Mouse (Mus musculus): ENCODE measurements around the gene 1700017B05Rik.

The 1700017B05Rik gene

GRCm38 (mm10) chr9:57238220-57238619, 24.2 kb downstream of the 1700017B05Rik start:
- no peak for TF ChIP-seq GATA4 (IDR thresholded peaks at IDR 0.05; ENCODE audit: insufficient replicate concordance, low read length)

- no peak for TF ChIP-seq GATA4 (IDR thresholded peaks at IDR 0.05; ENCODE audit: insufficient replicate concordance, low read length)
Observed at GRCm38 (mm10) chr9:57237705-57238104, 24.7 kb downstream of the 1700017B05Rik start.

GRCm38 (mm10) chr9:57236256-57236655, 26.2 kb downstream of the 1700017B05Rik start, which contains the start of gene Trcg1:
TSS of gene Trcg1 (plus strand) at chr9:57236556.
- no peak for TF ChIP-seq GATA4 (IDR thresholded peaks at IDR 0.05; ENCODE audit: insufficient replicate concordance, low read length)

GRCm38 (mm10) chr9:57233767-57234166, 28.6 kb downstream of the 1700017B05Rik start:
- TF ChIP-seq GATA4 (IDR thresholded peaks at IDR 0.05; ENCODE audit: insufficient replicate concordance, low read length): no peak

- no peak; the same call in 1 of the 2 replicates for TF ChIP-seq GATA4 (IDR thresholded peaks at IDR 0.05; ENCODE audit: insufficient replicate concordance, low read length)
Observed at GRCm38 (mm10) chr9:57233142-57233541, 29.3 kb downstream of the 1700017B05Rik start.

GRCm38 (mm10) chr9:57232341-57232940, 30.0 kb downstream of the 1700017B05Rik start:
- TF ChIP-seq GATA4 (IDR thresholded peaks at IDR 0.05; ENCODE audit: insufficient replicate concordance, low read length): no peak

GRCm38 (mm10) chr9:57231536-57232255, 30.7 kb downstream of the 1700017B05Rik start:
- TF ChIP-seq GATA4 (IDR thresholded peaks at IDR 0.05; ENCODE audit: insufficient replicate concordance, low read length): no peak

- no peak for TF ChIP-seq GATA4 (IDR thresholded peaks at IDR 0.05; ENCODE audit: insufficient replicate concordance, low read length)
Observed at GRCm38 (mm10) chr9:57230146-57230783, 32.1 kb downstream of the 1700017B05Rik start.

- TF ChIP-seq GATA4 (IDR thresholded peaks at IDR 0.05; ENCODE audit: insufficient replicate concordance, low read length): no peak
Observed at GRCm38 (mm10) chr9:57229726-57230125, 32.7 kb downstream of the 1700017B05Rik start.

GRCm38 (mm10) chr9:57228186-57228585, 34.2 kb downstream of the 1700017B05Rik start:
- no peak for TF ChIP-seq GATA4 (IDR thresholded peaks at IDR 0.05; ENCODE audit: insufficient replicate concordance, low read length)

- TF ChIP-seq GATA4 (IDR thresholded peaks at IDR 0.05; ENCODE audit: insufficient replicate concordance, low read length): no peak
Observed at GRCm38 (mm10) chr9:57227203-57227602, 35.2 kb downstream of the 1700017B05Rik start.

GRCm38 (mm10) chr9:57225780-57226627, 36.4 kb downstream of the 1700017B05Rik start:
- no peak for TF ChIP-seq GATA4 (IDR thresholded peaks at IDR 0.05; ENCODE audit: insufficient replicate concordance, low read length)

- TF ChIP-seq GATA4 (IDR thresholded peaks at IDR 0.05; ENCODE audit: insufficient replicate concordance, low read length): no peak
Observed at GRCm38 (mm10) chr9:57223341-57223740, 39.1 kb downstream of the 1700017B05Rik start.

- TF ChIP-seq GATA4 (IDR thresholded peaks at IDR 0.05; ENCODE audit: insufficient replicate concordance, low read length): no peak
Observed at GRCm38 (mm10) chr9:57220356-57220755, 42.1 kb downstream of the 1700017B05Rik start.

- TF ChIP-seq GATA4 (IDR thresholded peaks at IDR 0.05; ENCODE audit: insufficient replicate concordance, low read length): no peak
Observed at GRCm38 (mm10) chr9:57219511-57219910, 42.9 kb downstream of the 1700017B05Rik start.

Data from liver, adult (tissue).